Mouse (Mus musculus): ENCODE results near the gene Gpsm1. TPM values are rescaled to one million over a fixed set of nuclear protein-coding genes. Genes with fewer than 3 reads are reported as not detected.

Gpsm1 gene
- polyA plus RNA-seq, 1 experiment = 49.2 TPM

DNA sequence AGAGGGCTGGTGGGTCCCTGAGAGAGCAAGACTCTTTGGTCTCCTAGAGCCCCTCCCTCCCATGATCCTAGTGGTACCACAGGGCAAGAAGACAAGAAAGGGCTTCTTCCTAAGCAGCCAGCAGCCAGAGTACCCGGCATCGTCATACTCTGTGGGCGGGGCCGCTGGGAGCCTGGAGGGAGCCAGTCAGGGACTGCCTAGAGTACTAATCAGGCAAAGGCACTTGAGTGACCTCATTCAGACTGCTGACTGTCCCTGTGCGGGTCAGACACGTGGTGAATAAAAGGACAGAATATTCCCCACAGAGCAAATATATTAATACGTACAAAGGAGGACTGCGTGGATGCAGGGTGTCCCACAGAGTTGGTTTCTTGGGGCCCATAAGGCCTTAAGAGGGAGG lies 14.1 kb downstream of the Gpsm1 start:
- TF ChIP-seq POLR2A (IDR thresholded peaks at IDR 0.05; ENCODE audit: extremely low read depth, insufficient read depth, low read length) (no peak), CTCF (IDR thresholded peaks at IDR 0.05; ENCODE audit: extremely low read depth, insufficient read depth, low read length) (no peak)
- Histone ChIP-seq H3K27ac (ENCODE audit: insufficient read depth, low read length) (peak overlapping the region; percentile 86), H3K4me3 (ENCODE audit: insufficient read depth, low read length) (no peak overlapping the region), H3K4me1 (ENCODE audit: control insufficient read depth, insufficient read depth, low read length) (peaks cover 2% of the 10 kb centered on the region; the same call in 1 of the 2 replicates)

DNA sequence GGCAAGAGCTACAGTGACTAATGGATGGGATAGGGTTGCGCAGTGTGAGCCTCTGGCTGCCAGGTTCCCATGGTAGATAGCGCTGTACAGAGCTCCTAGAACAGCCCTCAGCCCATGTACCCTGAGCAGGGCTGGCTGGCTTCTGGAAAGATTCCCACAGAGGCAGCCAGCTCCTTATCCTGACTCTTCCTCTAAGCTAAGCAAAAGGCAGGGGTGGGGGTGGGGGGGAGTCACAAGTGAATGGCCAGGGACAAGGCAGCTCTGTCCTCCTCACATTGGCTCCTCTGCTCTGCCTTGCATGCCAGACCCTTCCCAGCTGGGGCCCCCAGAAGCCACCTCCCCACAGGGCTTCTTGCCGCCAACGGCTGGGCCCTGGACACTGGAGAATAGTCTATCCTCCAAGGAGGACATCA lies 14.7 kb downstream of the Gpsm1 start:
- Histone ChIP-seq H3K4me1 (ENCODE audit: control insufficient read depth, insufficient read depth, low read length) (peaks cover under 1% of the 10 kb centered on the region; the same call in 1 of the 2 replicates), H3K27ac (ENCODE audit: insufficient read depth, low read length) (peak overlapping the region; percentile 86), H3K4me3 (ENCODE audit: insufficient read depth, low read length) (no peak overlapping the region)
- TF ChIP-seq POLR2A (IDR thresholded peaks at IDR 0.05; ENCODE audit: extremely low read depth, insufficient read depth, low read length) = no peak
- TF ChIP-seq CTCF (IDR thresholded peaks at IDR 0.05; ENCODE audit: extremely low read depth, insufficient read depth, low read length) = no peak

DNA sequence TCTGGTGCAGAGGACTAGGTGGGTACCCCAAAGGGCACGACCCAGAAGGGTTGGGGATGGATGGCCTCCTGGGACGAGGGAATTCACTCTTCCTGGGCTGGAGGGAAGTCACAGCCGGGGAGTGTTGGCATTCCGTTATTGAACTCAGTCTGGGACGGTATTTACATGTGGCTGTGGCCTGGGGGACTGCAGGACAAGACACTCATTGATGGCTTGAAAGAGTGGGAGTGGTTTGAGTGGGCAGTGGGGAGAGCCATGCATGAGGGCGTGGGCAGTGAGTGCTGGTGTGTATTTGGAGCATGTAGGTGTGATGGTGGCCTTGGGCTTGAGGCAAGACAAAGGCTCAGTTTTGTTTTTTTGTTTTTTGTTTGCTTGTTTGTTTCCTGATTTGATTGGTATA lies 15.4 kb downstream of the Gpsm1 start:
- no peak overlapping the region for H3K4me3 ChIP-seq (ENCODE audit: insufficient read depth, low read length)
- H3K4me1 ChIP-seq (ENCODE audit: control insufficient read depth, insufficient read depth, low read length) = no peaks in the 10 kb centered on the region
- peak overlapping the region; percentile 49; the same call in 1 of the 2 replicates for H3K27ac ChIP-seq (ENCODE audit: insufficient read depth, low read length)
- no peak for TF ChIP-seq CTCF (IDR thresholded peaks at IDR 0.05; ENCODE audit: extremely low read depth, insufficient read depth, low read length)
- TF ChIP-seq POLR2A (IDR thresholded peaks at IDR 0.05; ENCODE audit: extremely low read depth, insufficient read depth, low read length) = no peak

DNA sequence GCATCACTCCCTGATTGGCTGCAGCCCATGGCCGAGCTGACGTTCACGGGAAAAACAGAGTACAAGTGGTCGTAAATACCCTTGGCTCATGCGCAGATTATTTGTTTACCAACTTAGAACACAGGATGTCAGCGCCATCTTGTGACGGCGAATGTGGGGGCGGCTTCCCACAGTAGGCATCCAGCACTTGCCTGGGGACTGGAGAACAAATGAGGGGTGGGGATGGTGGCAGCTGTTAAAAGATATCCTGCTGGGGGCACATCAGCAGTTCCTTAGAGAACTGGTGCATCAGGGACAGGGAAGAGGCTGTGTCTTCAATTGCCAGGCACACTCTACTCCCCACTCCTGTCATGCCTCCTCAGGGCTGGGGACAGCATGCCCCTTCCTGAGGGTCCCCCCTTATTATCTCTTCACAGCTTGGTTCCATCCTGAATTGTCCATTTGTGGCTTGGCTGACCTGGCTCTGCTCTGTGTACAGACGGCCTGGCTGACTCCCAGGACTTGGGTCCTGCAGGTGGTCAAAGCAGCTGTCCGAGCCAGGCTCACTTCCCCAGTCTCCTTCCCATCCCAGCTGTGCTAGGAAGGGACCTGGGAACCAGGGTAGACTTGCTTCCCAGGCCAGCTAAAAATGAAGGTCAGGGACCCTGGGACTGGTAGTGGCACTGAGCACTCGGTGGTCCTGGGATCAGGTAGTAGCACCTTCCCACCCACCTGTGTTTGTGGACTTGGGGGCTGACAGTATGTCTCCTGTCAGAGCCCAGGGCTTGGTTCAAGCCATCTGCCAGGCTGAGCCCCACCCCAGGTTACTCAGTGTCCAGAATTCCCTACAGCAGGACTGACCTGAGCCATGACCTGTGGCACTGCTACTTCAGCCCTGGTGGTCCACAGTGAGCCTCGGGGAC lies 23.2 kb downstream of the Gpsm1 start:
- no peak overlapping the region for H3K27ac ChIP-seq (ENCODE audit: insufficient read depth, low read length)
- peaks cover 11% of the 10 kb centered on the region for H3K4me1 ChIP-seq (ENCODE audit: control insufficient read depth, insufficient read depth, low read length)
- H3K4me3 ChIP-seq (ENCODE audit: insufficient read depth, low read length) = no peak overlapping the region
- TF ChIP-seq POLR2A (IDR thresholded peaks at IDR 0.05; ENCODE audit: extremely low read depth, insufficient read depth, low read length) (no peak), CTCF (IDR thresholded peaks at IDR 0.05; ENCODE audit: extremely low read depth, insufficient read depth, low read length) (no peak)

DNA sequence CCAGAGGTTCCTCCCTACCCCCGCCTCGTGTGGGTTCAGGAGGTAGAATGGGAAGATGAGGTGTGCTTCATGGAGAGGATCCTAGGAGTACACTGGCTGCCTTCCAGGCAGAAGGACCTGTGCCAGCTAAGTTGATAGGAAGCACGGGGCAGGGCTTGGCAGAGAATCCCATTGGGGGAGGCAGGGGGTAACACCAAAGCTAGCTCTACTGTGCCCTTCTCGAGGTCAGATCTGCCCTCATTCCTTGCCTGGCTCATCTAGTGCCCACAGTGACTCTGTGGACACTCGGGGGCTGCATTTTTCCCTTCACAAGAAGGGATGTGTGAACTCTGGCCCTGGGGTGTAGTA lies 23.9 kb downstream of the Gpsm1 start:
- TF ChIP-seq CTCF (IDR thresholded peaks at IDR 0.05; ENCODE audit: extremely low read depth, insufficient read depth, low read length) (no peak), POLR2A (IDR thresholded peaks at IDR 0.05; ENCODE audit: extremely low read depth, insufficient read depth, low read length) (no peak)
- no peak overlapping the region for H3K4me3 ChIP-seq (ENCODE audit: insufficient read depth, low read length)
- no peak overlapping the region for H3K27ac ChIP-seq (ENCODE audit: insufficient read depth, low read length)
- peaks cover 11% of the 10 kb centered on the region for H3K4me1 ChIP-seq (ENCODE audit: control insufficient read depth, insufficient read depth, low read length)

DNA sequence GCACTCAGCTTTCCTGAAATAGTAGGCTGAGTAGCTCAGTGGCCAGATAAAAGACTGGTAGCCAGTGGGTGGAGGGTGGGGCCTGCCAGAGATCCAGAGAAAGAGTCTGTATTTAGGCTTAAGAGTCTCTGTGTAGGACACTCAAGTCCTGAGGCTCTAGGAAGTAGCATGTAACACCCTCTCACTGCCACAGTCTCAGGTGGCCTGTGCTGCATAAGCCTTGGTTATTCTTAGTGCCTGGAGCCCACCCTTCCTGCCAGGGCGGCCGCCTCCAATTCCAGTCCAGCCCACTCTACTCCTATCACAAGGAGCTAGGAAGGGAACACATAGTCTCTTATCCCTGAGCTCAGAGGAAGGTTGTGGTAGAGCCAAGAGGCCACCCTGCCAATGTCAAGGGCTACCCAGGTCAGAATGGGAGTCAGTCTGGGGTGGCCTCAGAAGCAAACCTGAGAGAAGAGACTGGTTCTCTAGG lies 26.2 kb downstream of the Gpsm1 start:
- H3K4me3 ChIP-seq (ENCODE audit: insufficient read depth, low read length) = no peak overlapping the region
- peaks cover 11% of the 10 kb centered on the region for H3K4me1 ChIP-seq (ENCODE audit: control insufficient read depth, insufficient read depth, low read length)
- TF ChIP-seq POLR2A (IDR thresholded peaks at IDR 0.05; ENCODE audit: extremely low read depth, insufficient read depth, low read length) = no peak
- no peak for TF ChIP-seq CTCF (IDR thresholded peaks at IDR 0.05; ENCODE audit: extremely low read depth, insufficient read depth, low read length)
- H3K27ac ChIP-seq (ENCODE audit: insufficient read depth, low read length) = peak overlapping the region; percentile 68

DNA sequence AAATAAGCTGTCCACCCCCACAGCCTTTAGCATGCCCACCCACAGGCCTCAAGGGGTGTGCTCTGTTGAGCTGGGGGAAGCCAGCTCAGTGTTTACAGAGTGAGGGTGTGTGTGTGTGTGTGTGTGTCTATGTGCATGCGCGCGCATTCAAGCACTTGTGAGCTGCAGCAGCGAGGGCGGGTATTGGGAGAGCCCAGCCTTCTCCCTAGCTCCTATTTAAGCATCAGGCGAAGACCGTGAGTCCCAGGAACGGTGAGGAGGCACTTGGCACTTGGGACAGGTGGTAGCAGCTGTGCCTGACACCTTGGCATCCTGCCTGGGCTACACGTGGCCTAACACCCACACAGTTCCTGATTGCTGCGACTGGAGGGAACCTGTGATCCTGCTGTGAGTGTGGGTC lies 26.7 kb downstream of the Gpsm1 start:
- TF ChIP-seq CTCF (IDR thresholded peaks at IDR 0.05; ENCODE audit: extremely low read depth, insufficient read depth, low read length) (no peak), POLR2A (IDR thresholded peaks at IDR 0.05; ENCODE audit: extremely low read depth, insufficient read depth, low read length) (0 out of 2 replicates have a peak, but pooled peaks have one; percentile 22)
- Histone ChIP-seq H3K27ac (ENCODE audit: insufficient read depth, low read length) (peak overlapping the region; percentile 68), H3K4me3 (ENCODE audit: insufficient read depth, low read length) (no peak overlapping the region), H3K4me1 (ENCODE audit: control insufficient read depth, insufficient read depth, low read length) (peaks cover 11% of the 10 kb centered on the region)

DNA sequence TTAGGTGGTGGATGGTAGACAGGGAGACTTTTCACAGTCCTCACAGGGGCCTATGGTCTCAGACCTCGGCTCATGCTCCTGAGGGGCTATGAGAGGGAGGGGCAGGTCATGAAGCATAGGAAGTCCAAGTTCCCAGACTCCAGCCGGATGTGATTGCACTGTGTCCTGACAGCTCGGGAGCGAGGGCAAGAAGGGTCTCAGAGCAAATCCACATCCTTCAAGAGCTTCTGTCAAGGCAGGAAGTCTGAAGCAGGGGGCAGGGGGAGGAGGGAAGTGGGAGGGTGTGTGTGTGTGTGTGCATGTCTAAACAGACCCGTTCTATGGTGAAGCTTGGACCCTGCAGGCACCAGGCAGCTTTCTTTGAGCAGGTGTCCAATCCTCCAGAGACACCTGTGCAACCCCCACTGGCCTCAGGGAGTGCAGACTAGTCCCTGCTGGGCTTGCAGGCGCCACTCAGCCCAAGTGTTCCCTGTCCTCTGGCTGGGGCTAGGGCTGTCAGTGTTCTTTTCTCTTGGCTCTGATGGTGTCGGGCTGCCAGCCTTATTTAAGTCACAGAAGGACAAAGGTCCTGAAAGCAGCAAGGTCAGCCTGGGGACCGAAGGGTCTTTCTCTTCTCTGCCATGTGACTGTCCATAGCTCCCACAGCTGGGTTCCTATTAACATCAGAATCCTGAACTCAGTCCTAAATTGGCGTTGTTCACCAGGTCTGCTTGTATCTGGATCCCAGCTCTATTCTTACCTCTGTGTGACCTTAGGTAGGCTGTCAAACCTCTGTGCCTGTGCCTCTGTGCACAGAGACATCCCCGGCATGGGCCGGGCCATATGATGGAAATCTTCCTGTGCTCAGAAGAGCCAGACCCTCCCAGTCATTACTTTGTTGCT lies 27.5 kb downstream of the Gpsm1 start:
- no peak overlapping the region for H3K27ac ChIP-seq (ENCODE audit: insufficient read depth, low read length)
- no peak overlapping the region for H3K4me3 ChIP-seq (ENCODE audit: insufficient read depth, low read length)
- peaks cover 11% of the 10 kb centered on the region for H3K4me1 ChIP-seq (ENCODE audit: control insufficient read depth, insufficient read depth, low read length)
- TF ChIP-seq POLR2A (IDR thresholded peaks at IDR 0.05; ENCODE audit: extremely low read depth, insufficient read depth, low read length) (no peak), CTCF (IDR thresholded peaks at IDR 0.05; ENCODE audit: extremely low read depth, insufficient read depth, low read length) (no peak)

DNA sequence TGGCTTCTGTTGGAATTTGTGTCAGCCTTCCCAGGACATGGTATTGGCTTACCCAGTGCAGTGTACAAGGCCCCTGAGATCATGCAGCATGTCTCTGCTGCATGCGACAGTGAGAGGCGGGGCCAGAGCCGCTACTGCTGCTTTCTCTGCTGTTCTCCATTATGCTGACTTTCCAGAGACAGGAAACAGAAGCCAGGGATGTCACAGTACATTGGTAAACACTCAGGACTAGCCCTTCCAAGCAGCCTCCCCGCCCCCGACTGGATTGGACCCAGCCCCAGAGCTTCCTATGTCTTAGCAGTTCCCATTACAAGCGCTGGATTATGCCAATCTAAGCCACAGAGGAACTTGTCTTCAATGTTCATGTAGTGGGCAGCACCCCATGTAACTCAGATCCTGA lies 32.9 kb downstream of the Gpsm1 start:
- TF ChIP-seq CTCF (IDR thresholded peaks at IDR 0.05; ENCODE audit: extremely low read depth, insufficient read depth, low read length) (no peak), POLR2A (IDR thresholded peaks at IDR 0.05; ENCODE audit: extremely low read depth, insufficient read depth, low read length) (no peak)
- no peak overlapping the region for H3K4me3 ChIP-seq (ENCODE audit: insufficient read depth, low read length)
- H3K27ac ChIP-seq (ENCODE audit: insufficient read depth, low read length) = no peak overlapping the region
- peaks cover 6% of the 10 kb centered on the region; the same call in 1 of the 2 replicates for H3K4me1 ChIP-seq (ENCODE audit: control insufficient read depth, insufficient read depth, low read length)

All from cortical plate, adult 2 months (tissue).